Mouse (Mus musculus) neural tube, embryonic 13.5 days (tissue): Measurements from ENCODE around the gene Ormdl1. TPM values are rescaled to one million over a fixed set of nuclear protein-coding genes. Genes with fewer than 3 reads are reported as not detected.
"Not testable (repeated sequence)": the region's sequence is repeated elsewhere in the genome, so short reads cannot be mapped to it uniquely, and the experiment has no call there.

Experiments
- ATAC-seq: fragments of 200-750 bp; cut with Nextera tagmentation; 2 replicates; pipeline ENCODE4 v1.8.0; 2017; ENCODE audit warnings: low read depth, mild to moderate bottlenecking, moderate TSS enrichment, moderate library complexity
- H3K27ac ChIP-seq: fragments of 300-500 bp; sonication (generic); replicated peaks from 2 replicates; pipeline ENCODE4 v1.5.1; 2015; ENCODE audit warnings: moderate library complexity, mild to moderate bottlenecking, inconsistent platforms
- H3K27me3 ChIP-seq: fragments of 300-500 bp; sonication (generic); 2 replicates; pipeline ENCODE4 v1.6.1; 2015; ENCODE audit warnings: mild to moderate bottlenecking, inconsistent platforms
- H3K36me3 ChIP-seq: fragments of 300-500 bp; sonication (generic); 2 replicates; pipeline ENCODE4 v1.6.1; 2015; ENCODE audit warnings: mild to moderate bottlenecking, inconsistent platforms
- H3K4me1 ChIP-seq: fragments of 300-500 bp; sonication (generic); replicated peaks from 2 replicates; pipeline ENCODE4 v1.6.1; 2015; ENCODE audit warnings: inconsistent platforms
- H3K4me2 ChIP-seq: fragments of 300-500 bp; sonication (generic); 2 replicates; pipeline ENCODE4 v1.6.1; 2015; ENCODE audit warnings: inconsistent platforms, mild to moderate bottlenecking, moderate library complexity
- H3K4me3 ChIP-seq: fragments of 300-500 bp; sonication (generic); 2 replicates; pipeline ENCODE4 v1.5.1; 2015; ENCODE audit warnings: mild to moderate bottlenecking, inconsistent platforms
- H3K9ac ChIP-seq: fragments of 300-500 bp; sonication (generic); 2 replicates; pipeline ENCODE4 v1.6.1; 2015; ENCODE audit warnings: moderate library complexity, mild to moderate bottlenecking, inconsistent platforms
- H3K9me3 ChIP-seq: fragments of 300-500 bp; sonication (generic); 2 replicates; pipeline ENCODE4 v1.6.1; 2016; ENCODE audit warnings: inconsistent platforms
- WGBS: fragments of 180-500 bp; shearing (Covaris S2); methylation state at CpG from one replicate; pipeline ENCODE4 v1.1.7; 2015; 5-methylcytosine and 5-hydroxymethylcytosine counted together
- polyA plus RNA-seq: library from polyadenylated mRNA; unstranded; fragments of >200 nt; fragmentation: Nextera tagmentation; extraction: Ambion mirVana; gene quantifications from 2 replicates; pipeline ENCODE4 v1.2.1, GENCODE M21; 2015

Gene Ormdl1
- polyA plus RNA-seq, 1 experiment from 2014 or later = 52.2 TPM

GRCm38 (mm10) chr1:53333527-53333926 is 36.6 kb downstream of the Ormdl1 start:
- not testable (repeated sequence) for H3K4me1 ChIP-seq

GRCm38 (mm10) chr1:53335465-53335864 is 38.6 kb downstream of the Ormdl1 start:
- no peak overlapping the region for H3K27ac ChIP-seq
- peaks cover 3% of the 10 kb centered on the region for H3K36me3 ChIP-seq
- H3K27me3 ChIP-seq = no peaks in the 10 kb centered on the region
- H3K9ac ChIP-seq = no peak overlapping the region
- H3K4me2 ChIP-seq = no peak overlapping the region
- no peaks in the 10 kb centered on the region for H3K4me1 ChIP-seq
- no peak overlapping the region for H3K4me3 ChIP-seq
- peaks cover 1% of the 10 kb centered on the region; the same call in 1 of the 2 replicates for H3K9me3 ChIP-seq
- ATAC-seq = no peak

More at GRCm38 (mm10) chr1:53333527-53333926, 36.6 kb downstream of the Ormdl1 start:
- H3K4me3 ChIP-seq, ATAC-seq, H3K9ac ChIP-seq, H3K27ac ChIP-seq, H3K9me3 ChIP-seq, H3K4me2 ChIP-seq, H3K36me3 ChIP-seq, H3K27me3 ChIP-seq: not testable (repeated sequence)
- WGBS = 89% methylated on average over 5 of the region's 5 CpGs

GRCm38 (mm10) chr1:53337403-53337802 is 40.5 kb downstream of the Ormdl1 start:
- not testable (repeated sequence) for ATAC-seq, H3K9ac ChIP-seq, H3K27ac ChIP-seq, H3K4me2 ChIP-seq, H3K4me1 ChIP-seq, H3K27me3 ChIP-seq, H3K4me3 ChIP-seq
- Histone ChIP-seq H3K9me3 (peaks cover 18% of the 10 kb centered on the region), H3K36me3 (peaks cover 23% of the 10 kb centered on the region)
- whole genome bisulfite sequencing = 73% methylated on average over 2 of the region's 2 CpGs

- 97% methylated on average over 2 of the region's 2 CpGs for WGBS
- H3K4me3 ChIP-seq = no peak overlapping the region
- H3K36me3 ChIP-seq = peaks cover 52% of the 10 kb centered on the region
- no peak for ATAC-seq
- H3K27ac ChIP-seq = no peak overlapping the region
- H3K4me2 ChIP-seq = no peak overlapping the region
- H3K9me3 ChIP-seq = peaks cover 20% of the 10 kb centered on the region
- H3K4me1 ChIP-seq = no peaks in the 10 kb centered on the region
- no peak overlapping the region for H3K9ac ChIP-seq
- H3K27me3 ChIP-seq = no peaks in the 10 kb centered on the region
These were observed 44.2 kb downstream of the Ormdl1 start for GRCm38 (mm10) chr1:53341071-53341470.

GRCm38 (mm10) chr1:53352327-53353261 is 55.7 kb downstream of the Ormdl1 start, which contains the start of the genes Asdurf, Gm28551 and Asnsd1:
TSS of gene Asdurf (minus strand) at chr1:53352619.
TSS of gene Gm28551 (minus strand) at chr1:53352667.
TSS of gene Asnsd1 (minus strand) at chr1:53352752.
- H3K9ac ChIP-seq = peak within 1 kb of the TSS; percentile 88
- peaks cover 10% of the 10 kb centered on the region for H3K4me1 ChIP-seq
- no peaks in the 10 kb centered on the region for H3K27me3 ChIP-seq
- under 1% methylated on average over 43 of the region's 44 CpGs for WGBS
- H3K4me2 ChIP-seq = peak within 1 kb of the TSS; percentile 59
- ATAC-seq = peak; percentile 100
- no peaks in the 10 kb centered on the region for H3K9me3 ChIP-seq
- H3K4me3 ChIP-seq = peak within 1 kb of the TSS; percentile 68
- peak within 1 kb of the TSS; percentile 89 for H3K27ac ChIP-seq
- H3K36me3 ChIP-seq = peaks cover 19% of the 10 kb centered on the region

GRCm38 (mm10) chr1:53358988-53359387 is 62.1 kb downstream of the Ormdl1 start:
- H3K27ac ChIP-seq = no peak overlapping the region
- H3K9me3 ChIP-seq = no peaks in the 10 kb centered on the region
- H3K9ac ChIP-seq = no peak overlapping the region

More at GRCm38 (mm10) chr1:53358988-53359387, 62.1 kb downstream of the Ormdl1 start:
- ATAC-seq = no peak
- H3K4me2 ChIP-seq = no peak overlapping the region
- H3K27me3 ChIP-seq = no peaks in the 10 kb centered on the region
- no peaks in the 10 kb centered on the region for H3K36me3 ChIP-seq
- no peak overlapping the region for H3K4me3 ChIP-seq
- no peaks in the 10 kb centered on the region for H3K4me1 ChIP-seq

Other genes with a start within 250 kb of the Ormdl1 start
- gene Mstn, start 235.5 kb upstream of the Ormdl1 start, polyA plus RNA-seq = 1.1 and 2.1 TPM in 2 replicates
- not detected in 2 replicates for gene 1700019A02Rik, start 109.5 kb upstream of the Ormdl1 start, polyA plus RNA-seq
- 12.0 and 12.1 TPM in 2 replicates for gene Pms1, start 77 bp upstream of the Ormdl1 start, polyA plus RNA-seq
- not detected in 2 replicates for gene Gm28778, start within 50 bp of the Ormdl1 start, polyA plus RNA-seq
- gene Osgepl1, start 16.5 kb downstream of the Ormdl1 start, polyA plus RNA-seq = 21.9 and 23.7 TPM in 2 replicates
- gene Asdurf, start 55.5 kb downstream of the Ormdl1 start, polyA plus RNA-seq = 2.2 and 25.1 TPM in 2 replicates
- 1.5 and 2.2 TPM in 2 replicates for gene Gm28551, start 55.6 kb downstream of the Ormdl1 start, polyA plus RNA-seq
- gene Asnsd1, start 55.7 kb downstream of the Ormdl1 start, polyA plus RNA-seq = 70.1 and 74.5 TPM in 2 replicates